ENCODE assay signal across 9 mouse cellular contexts in genomic region chr15:5045560-5046284, GRCm38 (mm10). TPM values are rescaled to one million over a fixed set of nuclear protein-coding genes. Genes with fewer than 3 reads are reported as not detected.
DNase-seq lines count a peak whose midpoint lies in the region; ATAC-seq and TF ChIP-seq lines count a peak whose summit lies in the region.
"Had no signal": no experiment of that assay in that cellular context is flagged by ENCODE, and none has a peak within 500 bp of the region (broad histone marks: within the 10 kb centered on the region; RNA-seq: fewer than 3 reads in every experiment).

No protein-coding gene starts in this region.

- H3K36me3 ChIP-seq in stomach, embryonic 14.5 days (ENCODE audit: control insufficient read depth, insufficient read depth, low read length) = no peaks in the 10 kb centered on the region
- no peaks in the 10 kb centered on the region for H3K36me3 ChIP-seq in stomach, postnatal 0 days (ENCODE audit: control insufficient read depth, insufficient read depth, low read length)
- H3K36me3 ChIP-seq in forebrain, embryonic 14.5 days (ENCODE audit: control insufficient read depth, insufficient read depth, low read length) = no peaks in the 10 kb centered on the region
- no peaks in the 10 kb centered on the region for H3K36me3 ChIP-seq in stomach, embryonic 15.5 days
- H3K36me3 ChIP-seq: embryonic facial prominence, embryonic 12.5 days had no signal

- H3K4me2 ChIP-seq in stomach, embryonic 14.5 days (replicated peaks; ENCODE audit: low read depth, low read length) = 0 out of 2 replicates have a peak overlapping the region, but pooled peaks have one; percentile 5
- no peak overlapping the region for H3K4me2 ChIP-seq in stomach, postnatal 0 days (replicated peaks; ENCODE audit: low read depth)
- H3K4me2 ChIP-seq in forebrain, embryonic 14.5 days (ENCODE audit: low read length) = no peak overlapping the region
- peak overlapping the region; percentile 25; the same call in 1 of the 2 replicates for H3K4me2 ChIP-seq in stomach, embryonic 15.5 days
- H3K4me2 ChIP-seq: embryonic facial prominence, embryonic 12.5 days had no signal

- 0 out of 2 replicates have a peak, but pooled peaks cover 2% of the 10 kb centered on the region for H3K4me1 ChIP-seq in stomach, embryonic 14.5 days (ENCODE audit: control insufficient read depth, insufficient read depth, low read length)
- H3K4me1 ChIP-seq in stomach, postnatal 0 days (replicated peaks; ENCODE audit: control insufficient read depth, insufficient read depth) = no peaks in the 10 kb centered on the region
- no peaks in the 10 kb centered on the region for H3K4me1 ChIP-seq in forebrain, embryonic 14.5 days (ENCODE audit: control insufficient read depth, insufficient read depth, low read length)
- H3K4me1 ChIP-seq in stomach, embryonic 15.5 days = no peaks in the 10 kb centered on the region
- H3K4me1 ChIP-seq: embryonic facial prominence, embryonic 12.5 days had no signal

- H3K9ac ChIP-seq in stomach, embryonic 14.5 days (replicated peaks; ENCODE audit: low read depth, low read length) = no peak overlapping the region
- H3K9ac ChIP-seq in stomach, postnatal 0 days (ENCODE audit: low read length) = no peak overlapping the region
- H3K9ac ChIP-seq in forebrain, embryonic 14.5 days (ENCODE audit: low read length) = no peak overlapping the region
- no peak overlapping the region for H3K9ac ChIP-seq in stomach, embryonic 15.5 days
- H3K9ac ChIP-seq: embryonic facial prominence, embryonic 12.5 days; liver, embryonic 14.5 days had no signal

- no peaks in the 10 kb centered on the region for H3K9me3 ChIP-seq in stomach, embryonic 14.5 days (ENCODE audit: control insufficient read depth, low read depth, low read length)
- H3K9me3 ChIP-seq in stomach, postnatal 0 days (ENCODE audit: control insufficient read depth, low read length) = no peaks in the 10 kb centered on the region
- no peaks in the 10 kb centered on the region for H3K9me3 ChIP-seq in forebrain, embryonic 14.5 days (replicated peaks; ENCODE audit: control insufficient read depth, low read length)
- H3K9me3 ChIP-seq in stomach, embryonic 15.5 days = no peaks in the 10 kb centered on the region
- H3K9me3 ChIP-seq: embryonic facial prominence, embryonic 12.5 days had no signal

- no peak overlapping the region for H3K27ac ChIP-seq in stomach, embryonic 14.5 days (ENCODE audit: low read length)
- no peak overlapping the region for H3K27ac ChIP-seq in stomach, postnatal 0 days (replicated peaks)
- H3K27ac ChIP-seq in forebrain, embryonic 14.5 days (ENCODE audit: low read depth, low read length) = no peak overlapping the region
- no peak overlapping the region for H3K27ac ChIP-seq in stomach, embryonic 15.5 days
- H3K27ac ChIP-seq: embryonic facial prominence, embryonic 12.5 days; liver, embryonic 14.5 days had no signal

- H3K4me3 ChIP-seq in stomach, embryonic 14.5 days (ENCODE audit: low read depth, low read length) = no peak overlapping the region
- H3K4me3 ChIP-seq in stomach, postnatal 0 days (ENCODE audit: low read depth, low read length) = no peak overlapping the region
- H3K4me3 ChIP-seq in forebrain, embryonic 14.5 days (ENCODE audit: low read depth, low read length) = no peak overlapping the region
- H3K4me3 ChIP-seq in stomach, embryonic 15.5 days (replicated peaks) = no peak overlapping the region
- H3K4me3 ChIP-seq: embryonic facial prominence, embryonic 12.5 days had no signal

- no peak for DNase-seq in stomach, postnatal 0 days (ENCODE audit: low spot score)
- DNase-seq in forebrain, embryonic 14.5 days (ENCODE audit: low spot score) = peak; percentile 63
- DNase-seq in layer of hippocampus, postnatal 14 days (ENCODE audit: low spot score in 2 of 2) = peak; percentile 7 to 16
- DNase-seq in adrenal gland, postnatal 36 days = no peak
- no peak for DNase-seq in ovary, postnatal 36 days (ENCODE audit: low spot score)

- no peaks in the 10 kb centered on the region for H3K27me3 ChIP-seq in stomach, embryonic 14.5 days (ENCODE audit: control insufficient read depth, insufficient read depth, low read length)
- no peaks in the 10 kb centered on the region for H3K27me3 ChIP-seq in stomach, postnatal 0 days (ENCODE audit: control insufficient read depth, insufficient read depth, low read length)
- H3K27me3 ChIP-seq in forebrain, embryonic 14.5 days (replicated peaks; ENCODE audit: control insufficient read depth, insufficient read depth, low read length) = no peaks in the 10 kb centered on the region
- no peaks in the 10 kb centered on the region for H3K27me3 ChIP-seq in stomach, embryonic 15.5 days (replicated peaks)
- H3K27me3 ChIP-seq: embryonic facial prominence, embryonic 12.5 days had no signal

- no peak for TF ChIP-seq CTCF in stomach, postnatal 0 days (IDR thresholded peaks at IDR 0.05; ENCODE audit: low read depth)

- WGBS in stomach, embryonic 14.5 days = 29% methylated on average over 11 of the region's 11 CpGs
- WGBS in stomach, postnatal 0 days = 27% methylated on average over 11 of the region's 11 CpGs
- 65% methylated on average over 11 of the region's 11 CpGs for WGBS in forebrain, embryonic 14.5 days
- WGBS in stomach, embryonic 15.5 days = 30% methylated on average over 11 of the region's 11 CpGs

- ATAC-seq in stomach, embryonic 14.5 days (ENCODE audit: insufficient number of reproducible peaks, insufficient read depth, low FRiP score, low read depth) = no peak
- no peak for ATAC-seq in stomach, postnatal 0 days (ENCODE audit: low FRiP score, low TSS enrichment)
- peak; percentile 70; the same call in 1 of the 2 replicates for ATAC-seq in forebrain, embryonic 14.5 days
- no peak for ATAC-seq in stomach, embryonic 15.5 days (ENCODE audit: insufficient read depth, low FRiP score, low read depth)

- no peak for TF ChIP-seq EP300 in stomach, postnatal 0 days (optimal IDR thresholded peaks at IDR 0.05)

RNA-seq across cellular contexts. Expression of gene C7, which starts 17.8 kb away (rescaled TPM):
- polyA plus RNA-seq in stomach, embryonic 14.5 days (2014; fragmentation: Nextera tagmentation; extraction: Ambion mirVana) = not detected in 2 replicates
- 0.04 and 0.06 TPM in 2 replicates for polyA plus RNA-seq in stomach, postnatal 0 days (2015; fragmentation: Nextera tagmentation; extraction: Ambion mirVana)
- polyA plus RNA-seq in forebrain, embryonic 14.5 days (2014; fragmentation: Nextera tagmentation; extraction: Ambion mirVana) = 0.10 TPM in 1 of 2 replicates, not detected in the other
- under 1 TPM; 0.14 to 0.28 TPM for total RNA-seq in layer of hippocampus, postnatal 14 days (2021)
- 0.08 TPM in 1 of 2 replicates, not detected in the other for polyA plus RNA-seq in stomach, embryonic 15.5 days (2015; fragmentation: Nextera tagmentation; extraction: Ambion mirVana)
- total RNA-seq in adrenal gland, postnatal 36 days (2021) = 10 to 100 TPM; 10.8 to 22.5 TPM

Comparison
In these comparisons a context has a peak if more than half of its experiments do, and no peak if none do; other contexts are left out.
1. H3K4me2 ChIP-seq: peak in stomach, embryonic 14.5 days (single experiment) and stomach, embryonic 15.5 days (single experiment); none in stomach, postnatal 0 days (single experiment) and forebrain, embryonic 14.5 days (single experiment).
2. DNase-seq: peak in forebrain, embryonic 14.5 days (single experiment) and layer of hippocampus, postnatal 14 days (2 of 2); none in stomach, postnatal 0 days (single experiment), adrenal gland, postnatal 36 days (0 of 2) and ovary, postnatal 36 days (single experiment).